Mouse (Mus musculus): ENCODE measurements at regions not wholly inside any gene's neighbourhood (a gene's known extent, or its start where the extent isn't known, plus 50 kb on each side); places are given as distances from the start of the nearest gene placed in this dataset.
"Not testable (repeated sequence)": the region's sequence is repeated elsewhere in the genome, so short reads cannot be mapped to it uniquely, and the experiment has no call there.

GRCm38 (mm10) chr17:54753396-54753994 is 454.7 kb upstream of the Slc5a7 start:
- Histone ChIP-seq H3K27me3 (no peaks in the 10 kb centered on the region), H3K4me2 (replicated peaks) (no peak overlapping the region), H3K36me3 (no peaks in the 10 kb centered on the region), H3K4me1 (no peaks in the 10 kb centered on the region), H3K4me3 (no peak overlapping the region), H3K9ac (no peak overlapping the region), H3K9me3 (replicated peaks) (no peaks in the 10 kb centered on the region), H3K27ac (no peak overlapping the region)
- ATAC-seq (ENCODE audit: low FRiP score): no peak
- WGBS: 23% methylated on average over 2 of the region's 2 CpGs

GRCm38 (mm10) chr17:54752917-54753316 is 454.1 kb upstream of the Slc5a7 start:
- H3K9me3 ChIP-seq (replicated peaks): no peaks in the 10 kb centered on the region
- H3K36me3 ChIP-seq: no peaks in the 10 kb centered on the region
- H3K27me3 ChIP-seq: no peaks in the 10 kb centered on the region
- ATAC-seq (ENCODE audit: low FRiP score): no peak
- no peak overlapping the region for H3K4me2 ChIP-seq (replicated peaks)
- H3K9ac ChIP-seq: no peak overlapping the region
- no peak overlapping the region for H3K27ac ChIP-seq
- no peaks in the 10 kb centered on the region for H3K4me1 ChIP-seq
- H3K4me3 ChIP-seq: no peak overlapping the region

GRCm38 (mm10) chr17:54735836-54736235 is 437.0 kb upstream of the Slc5a7 start:
- H3K36me3 ChIP-seq: no peaks in the 10 kb centered on the region
- H3K4me3 ChIP-seq: no peak overlapping the region
- H3K9ac ChIP-seq: no peak overlapping the region
- H3K27me3 ChIP-seq: no peaks in the 10 kb centered on the region
- WGBS: 66% methylated on average over 3 of the region's 3 CpGs
- H3K9me3 ChIP-seq (replicated peaks): no peaks in the 10 kb centered on the region
- H3K4me1 ChIP-seq: no peaks in the 10 kb centered on the region
- ATAC-seq (ENCODE audit: low FRiP score): no peak
- H3K4me2 ChIP-seq (replicated peaks): no peak overlapping the region
- no peak overlapping the region for H3K27ac ChIP-seq

DNA sequence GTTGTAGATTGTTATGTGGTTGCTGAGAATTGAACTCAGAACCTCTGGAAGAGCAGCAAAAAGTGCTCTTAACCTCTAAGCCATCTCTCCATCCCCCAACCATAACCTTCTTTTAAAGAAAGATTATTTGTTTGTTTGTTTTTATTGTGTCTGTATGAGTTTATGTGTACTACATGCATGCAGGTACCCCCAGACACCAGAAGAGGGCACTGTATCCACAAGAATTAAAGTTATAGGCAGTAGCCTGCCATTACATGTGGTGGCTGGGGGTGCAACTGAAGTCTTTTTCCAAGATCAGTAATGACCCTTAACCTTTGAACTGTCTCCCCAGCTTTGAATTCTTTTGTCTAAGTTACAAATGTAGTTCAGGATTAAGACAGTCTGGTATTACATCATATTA is 428.8 kb upstream of the Slc5a7 start:
- no peaks in the 10 kb centered on the region for H3K27me3 ChIP-seq
- no peaks in the 10 kb centered on the region for H3K9me3 ChIP-seq (replicated peaks)
- H3K27ac ChIP-seq: no peak overlapping the region
- ATAC-seq (ENCODE audit: low FRiP score): no peak
- no peaks in the 10 kb centered on the region for H3K36me3 ChIP-seq
- H3K4me1 ChIP-seq: no peaks in the 10 kb centered on the region
- H3K9ac ChIP-seq: no peak overlapping the region
- no peak overlapping the region for H3K4me3 ChIP-seq
- H3K4me2 ChIP-seq (replicated peaks): no peak overlapping the region

GRCm38 (mm10) chr17:54726693-54727092 is 427.9 kb upstream of the Slc5a7 start:
- ATAC-seq (ENCODE audit: low FRiP score): no peak
- H3K27ac ChIP-seq: no peak overlapping the region
- no peaks in the 10 kb centered on the region for H3K9me3 ChIP-seq (replicated peaks)
- no peak overlapping the region for H3K9ac ChIP-seq
- H3K36me3 ChIP-seq: no peaks in the 10 kb centered on the region
- H3K27me3 ChIP-seq: no peaks in the 10 kb centered on the region
- WGBS: 90% methylated on average over 2 of the region's 2 CpGs
- no peak overlapping the region for H3K4me2 ChIP-seq (replicated peaks)
- no peaks in the 10 kb centered on the region for H3K4me1 ChIP-seq
- no peak overlapping the region for H3K4me3 ChIP-seq

GRCm38 (mm10) chr17:54713026-54713425 is 414.2 kb upstream of the Slc5a7 start:
- H3K4me3 ChIP-seq: no peak overlapping the region
- no peaks in the 10 kb centered on the region for H3K27me3 ChIP-seq

GRCm38 (mm10) chr17:54707811-54708210 is 409.0 kb upstream of the Slc5a7 start:
- not testable (repeated sequence) for H3K4me3 ChIP-seq; H3K9ac ChIP-seq; H3K4me2 ChIP-seq (replicated peaks); H3K36me3 ChIP-seq; H3K4me1 ChIP-seq; H3K9me3 ChIP-seq (replicated peaks); H3K27ac ChIP-seq; ATAC-seq (ENCODE audit: low FRiP score); H3K27me3 ChIP-seq

More at GRCm38 (mm10) chr17:54713026-54713425, 414.2 kb upstream of the Slc5a7 start:
- 85% methylated on average over 1 of the region's 1 CpGs for WGBS
- no peaks in the 10 kb centered on the region for H3K36me3 ChIP-seq
- H3K9me3 ChIP-seq (replicated peaks): no peaks in the 10 kb centered on the region
- H3K4me2 ChIP-seq (replicated peaks): no peak overlapping the region
- no peak for ATAC-seq (ENCODE audit: low FRiP score)
- H3K9ac ChIP-seq: no peak overlapping the region
- H3K4me1 ChIP-seq: no peaks in the 10 kb centered on the region
- H3K27ac ChIP-seq: no peak overlapping the region

- no peaks in the 10 kb centered on the region for H3K27me3 ChIP-seq
- H3K9ac ChIP-seq: no peak overlapping the region
- no peaks in the 10 kb centered on the region for H3K36me3 ChIP-seq
- ATAC-seq (ENCODE audit: low FRiP score): peak; percentile 43; the same call in 1 of the 2 replicates
- H3K4me2 ChIP-seq (replicated peaks): no peak overlapping the region
- H3K9me3 ChIP-seq (replicated peaks): no peaks in the 10 kb centered on the region
- H3K4me3 ChIP-seq: no peak overlapping the region
- no peak overlapping the region for H3K27ac ChIP-seq
- H3K4me1 ChIP-seq: no peaks in the 10 kb centered on the region
- WGBS: 48% methylated on average over 6 of the region's 6 CpGs
Measured at GRCm38 (mm10) chr17:54701346-54702108, 402.7 kb upstream of the Slc5a7 start.

DNA sequence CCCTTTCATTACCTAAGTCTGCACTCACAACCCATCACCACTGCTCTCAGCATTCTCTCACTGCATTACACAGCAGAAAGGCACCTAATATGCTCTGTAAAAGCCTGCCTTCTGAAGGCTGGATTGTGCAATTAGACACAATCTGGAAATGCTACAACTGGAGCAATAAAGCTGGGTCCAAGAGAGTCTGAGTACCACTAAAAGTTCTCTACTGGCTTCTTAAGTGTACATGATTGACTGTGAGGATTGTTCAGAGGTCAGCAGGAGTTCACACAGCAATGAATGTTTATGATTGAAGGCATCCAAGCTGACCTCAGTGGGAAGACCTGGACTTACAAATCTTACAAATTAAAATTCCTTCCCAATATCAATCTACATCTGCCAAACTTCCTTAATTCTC is 395.8 kb upstream of the Slc5a7 start:
- no peaks in the 10 kb centered on the region for H3K9me3 ChIP-seq (replicated peaks)
- no peak for ATAC-seq (ENCODE audit: low FRiP score)
- no peaks in the 10 kb centered on the region for H3K36me3 ChIP-seq

DNA sequence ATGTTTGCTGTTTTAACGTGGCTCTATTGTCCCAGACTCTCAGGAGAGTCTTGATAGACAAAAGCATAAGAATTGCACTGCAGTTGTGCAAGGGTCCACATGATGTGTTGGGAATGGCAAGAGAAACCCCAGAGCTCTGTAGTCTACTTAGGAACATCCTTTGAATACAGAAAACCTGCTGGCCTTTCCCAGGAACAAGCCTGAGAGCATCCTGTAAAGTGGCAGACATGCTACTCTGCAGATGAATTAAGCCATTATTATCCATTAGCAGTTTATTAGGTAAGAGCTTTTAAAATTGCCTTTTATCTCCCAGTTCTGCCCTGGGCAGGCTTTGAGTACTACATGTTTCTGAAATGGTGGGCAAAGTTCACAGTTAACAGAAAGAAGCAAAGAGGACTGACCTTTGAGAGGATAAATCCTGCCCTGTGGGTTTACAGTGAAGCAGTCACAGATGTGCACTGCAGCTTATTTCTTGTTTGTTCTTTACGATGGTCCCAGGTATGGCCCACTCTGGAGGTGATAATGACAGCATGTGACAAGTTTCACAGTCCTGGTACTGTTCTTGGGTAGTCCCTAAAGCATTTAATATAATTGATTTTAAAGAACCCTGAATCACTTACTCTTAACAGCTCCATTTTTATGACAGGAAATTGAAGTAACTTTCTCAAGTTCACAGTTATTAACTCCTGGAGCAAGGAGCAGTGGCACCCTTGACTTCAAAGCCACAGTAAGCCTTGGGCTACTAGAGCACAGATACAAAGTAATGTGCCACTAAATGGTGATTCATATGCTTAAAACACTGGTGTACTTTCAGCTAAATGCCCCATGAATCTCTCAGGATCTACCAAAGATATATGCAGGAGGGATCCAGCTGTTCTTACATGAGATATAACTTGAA is 386.6 kb upstream of the Slc5a7 start:
- Histone ChIP-seq H3K4me1 (no peaks in the 10 kb centered on the region), H3K4me3 (no peak overlapping the region), H3K27ac (no peak overlapping the region), H3K27me3 (no peaks in the 10 kb centered on the region), H3K9me3 (replicated peaks) (no peaks in the 10 kb centered on the region; the same call in 1 of the 2 replicates), H3K9ac (no peak overlapping the region), H3K4me2 (replicated peaks) (no peak overlapping the region), H3K36me3 (no peaks in the 10 kb centered on the region)
- ATAC-seq (ENCODE audit: low FRiP score): no peak
- WGBS: 75% methylated on average over 2 of the region's 2 CpGs

More for the DNA sequence above, 395.8 kb upstream of the Slc5a7 start:
- Histone ChIP-seq H3K9ac (no peak overlapping the region), H3K4me1 (no peaks in the 10 kb centered on the region), H3K4me2 (replicated peaks) (no peak overlapping the region), H3K4me3 (no peak overlapping the region), H3K27ac (no peak overlapping the region), H3K27me3 (no peaks in the 10 kb centered on the region)

DNA sequence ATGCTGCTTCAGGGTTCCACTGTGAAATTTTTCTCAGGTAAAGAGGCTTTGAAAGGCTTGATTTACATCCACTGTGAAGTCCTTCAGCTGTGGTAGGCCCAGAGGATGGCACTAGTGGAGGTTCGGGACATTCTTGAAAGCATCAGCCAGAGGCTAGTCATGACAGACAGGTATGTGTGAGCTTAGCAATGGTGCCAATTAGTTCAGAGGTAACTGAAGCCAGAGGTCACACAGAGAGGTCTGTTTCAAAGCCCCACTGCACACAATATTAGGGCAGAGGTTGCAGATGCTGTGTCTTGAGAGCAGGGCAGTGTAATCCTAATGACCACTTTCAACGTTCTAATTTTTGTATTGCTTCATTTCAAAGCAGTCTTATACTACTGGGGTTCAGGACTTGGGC is 379.3 kb upstream of the Slc5a7 start:
- H3K36me3 ChIP-seq: no peaks in the 10 kb centered on the region
- no peak overlapping the region for H3K27ac ChIP-seq
- no peak overlapping the region for H3K4me3 ChIP-seq
- 65% methylated on average over 2 of the region's 2 CpGs for WGBS
- no peak for ATAC-seq (ENCODE audit: low FRiP score)
- no peak overlapping the region for H3K9ac ChIP-seq
- no peaks in the 10 kb centered on the region for H3K9me3 ChIP-seq (replicated peaks)
- H3K4me2 ChIP-seq (replicated peaks): no peak overlapping the region
- H3K27me3 ChIP-seq: no peaks in the 10 kb centered on the region
- no peaks in the 10 kb centered on the region for H3K4me1 ChIP-seq

GRCm38 (mm10) chr17:54669499-54669898 is 370.7 kb upstream of the Slc5a7 start:
- 84% methylated on average over 2 of the region's 2 CpGs for WGBS

More at GRCm38 (mm10) chr17:54669499-54669898, 370.7 kb upstream of the Slc5a7 start:
- H3K9ac ChIP-seq: no peak overlapping the region
- no peaks in the 10 kb centered on the region for H3K4me1 ChIP-seq
- ATAC-seq (ENCODE audit: low FRiP score): no peak
- no peak overlapping the region for H3K4me2 ChIP-seq (replicated peaks)
- no peaks in the 10 kb centered on the region for H3K27me3 ChIP-seq
- H3K9me3 ChIP-seq (replicated peaks): no peaks in the 10 kb centered on the region
- no peak overlapping the region for H3K4me3 ChIP-seq
- no peaks in the 10 kb centered on the region for H3K36me3 ChIP-seq
- H3K27ac ChIP-seq: no peak overlapping the region

All from hindbrain, embryonic 12.5 days (tissue).